Mouse (Mus musculus) urinary bladder, adult 2 months (tissue): Measurements from ENCODE around the gene Irf2. TPM values are rescaled to one million over a fixed set of nuclear protein-coding genes. Genes with fewer than 3 reads are reported as not detected.

Experiments
- DNase-seq: peaks from one replicate; pipeline ENCODE4 v3.0.0; 2022; ENCODE audit warnings: low spot score
- polyA plus RNA-seq: library from polyadenylated mRNA; depleted of rRNA; stranded (reverse); fragments of >200 nt; gene quantifications from 2 replicates; pipeline ENCODE4 v1.2.3, GENCODE M21; 2012

Gene Irf2
- polyA plus RNA-seq, 1 experiment, result 15.0 TPM

GRCm38 (mm10) chr8:46842676-46843181, 103.2 kb downstream of the Irf2 start:
- no peak for DNase-seq

- no peak for DNase-seq
Observed at GRCm38 (mm10) chr8:46843855-46844254, 104.3 kb downstream of the Irf2 start.

DNA sequence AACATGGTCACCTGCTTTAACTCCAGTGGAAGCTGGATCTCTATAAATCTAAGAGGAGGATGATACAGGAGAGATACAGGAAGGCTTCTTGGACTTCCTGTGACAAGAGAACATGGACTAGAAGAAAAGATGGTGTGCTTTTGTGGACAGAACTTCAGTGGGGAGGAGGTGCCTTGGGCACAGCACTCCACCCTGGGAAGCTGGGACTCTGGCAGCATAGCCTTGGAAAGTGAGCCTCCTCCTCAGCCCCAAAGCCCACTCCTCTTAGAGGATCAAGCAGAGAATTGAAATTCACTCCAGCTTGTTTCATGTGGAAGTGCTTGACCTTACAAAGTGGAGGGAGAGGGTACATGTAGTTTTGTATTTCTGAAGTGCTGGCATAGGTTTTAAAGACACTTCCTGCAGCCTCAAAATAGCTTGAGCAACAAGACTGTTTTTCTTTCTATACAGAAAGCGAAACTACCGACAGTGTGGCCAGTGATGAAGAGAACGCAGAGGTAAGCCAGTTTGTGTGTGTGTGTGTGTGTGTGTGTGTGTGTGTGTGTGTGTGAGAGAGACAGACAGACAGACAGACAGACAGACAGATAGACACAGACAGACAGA, 104.9 kb downstream of the Irf2 start:
- DNase-seq, result no peak

DNA sequence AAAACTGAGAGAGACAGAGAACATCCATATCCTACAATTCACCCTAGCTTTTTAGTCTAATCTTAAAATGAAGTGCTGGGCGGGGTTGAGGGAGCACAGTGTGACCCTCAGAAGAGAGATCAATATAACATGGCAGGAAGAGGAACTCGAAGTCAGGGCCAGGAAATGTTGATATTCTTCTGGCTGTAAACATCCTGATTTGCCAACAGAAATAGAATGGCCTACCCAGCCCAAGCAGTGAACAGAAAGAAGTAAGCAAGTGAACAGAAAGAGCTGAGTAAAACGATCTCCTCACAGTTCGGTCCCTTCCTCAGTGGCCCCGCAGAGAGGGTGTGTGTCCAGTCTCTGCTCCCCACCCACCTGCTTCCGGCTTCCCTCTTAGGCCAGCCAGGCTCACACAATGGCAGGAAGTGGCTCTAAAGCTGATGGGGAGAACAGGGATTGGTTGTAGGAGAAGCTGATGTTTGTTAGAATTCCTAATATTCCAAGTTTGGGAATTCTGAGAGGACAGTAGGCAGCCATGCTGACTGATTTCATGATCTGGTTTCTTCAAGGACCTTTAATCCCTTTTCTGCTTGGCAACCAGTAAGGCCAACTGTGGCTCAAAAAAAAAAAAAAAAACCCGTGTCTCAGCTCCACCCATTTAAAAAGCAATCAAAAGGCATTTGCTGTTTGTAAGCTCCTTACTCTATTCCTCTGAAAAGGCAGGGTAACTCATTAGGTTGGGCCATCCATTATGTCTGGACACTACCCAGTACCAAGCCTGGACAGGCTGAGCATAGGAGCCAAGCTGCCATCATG, 105.6 kb downstream of the Irf2 start:
- no peak for DNase-seq

DNA sequence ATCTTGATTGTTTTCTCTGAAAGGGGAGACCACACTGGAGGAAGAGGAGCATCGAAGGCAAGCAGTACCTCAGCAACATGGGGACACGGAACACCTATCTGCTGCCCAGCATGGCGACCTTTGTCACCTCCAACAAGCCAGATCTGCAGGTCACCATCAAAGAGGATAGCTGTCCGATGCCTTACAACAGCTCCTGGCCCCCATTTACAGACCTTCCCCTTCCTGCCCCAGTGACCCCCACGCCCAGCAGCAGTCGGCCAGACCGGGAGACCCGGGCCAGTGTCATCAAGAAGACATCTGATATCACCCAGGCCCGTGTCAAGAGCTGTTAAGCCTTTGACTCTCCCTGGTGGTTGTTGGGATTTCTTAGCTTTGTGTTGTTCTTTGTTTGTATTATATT, 106.4 kb downstream of the Irf2 start:
- DNase-seq, result no peak

DNA sequence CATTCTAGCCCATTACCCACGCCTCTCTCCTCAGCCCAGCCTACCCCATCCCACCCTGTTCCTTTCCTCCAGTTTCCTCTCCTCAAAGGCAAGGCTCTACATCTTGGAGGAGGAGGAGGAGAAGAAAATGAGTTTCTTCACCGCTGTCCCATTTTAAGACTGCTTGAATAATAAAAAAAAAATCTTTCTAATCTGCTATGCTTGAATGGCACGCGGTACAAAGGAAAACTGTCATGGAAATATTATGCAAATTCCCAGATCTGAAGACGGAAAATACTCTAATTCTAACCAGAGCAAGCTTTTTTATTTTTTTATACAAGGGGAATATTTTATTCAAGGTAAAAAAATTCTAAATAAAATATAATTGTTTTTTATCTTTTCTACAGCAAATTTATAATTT, 107.4 kb downstream of the Irf2 start:
- no peak for DNase-seq

DNA sequence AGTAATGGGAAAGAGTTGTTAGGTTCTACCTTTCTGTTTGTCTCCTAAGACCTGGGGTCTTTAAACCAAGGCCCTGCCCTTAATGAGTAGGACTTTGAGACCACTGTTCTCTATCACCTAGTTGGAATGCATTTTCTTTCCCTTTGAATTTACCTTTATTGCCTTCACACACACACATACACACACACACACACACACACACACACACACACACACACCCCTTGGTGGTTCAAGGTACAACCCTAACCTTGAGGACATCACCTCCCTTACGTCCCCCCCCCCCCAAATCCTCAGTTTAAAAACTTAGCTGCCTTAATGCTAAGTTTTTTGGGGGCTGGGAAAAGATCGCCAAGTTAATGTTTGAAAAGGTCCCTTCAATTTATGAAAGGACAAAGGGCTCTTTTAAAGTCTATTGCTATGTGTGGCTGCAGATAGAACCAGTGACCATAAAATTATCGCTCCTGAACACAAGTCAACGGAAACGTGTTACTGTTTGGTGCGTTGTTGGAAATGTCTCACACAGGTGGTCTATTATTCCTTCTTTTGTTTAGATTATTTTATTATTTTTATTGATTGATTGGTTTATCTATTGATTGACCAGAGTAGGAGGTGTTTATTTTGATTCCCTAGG, 108.6 kb downstream of the Irf2 start:
- no peak for DNase-seq

GRCm38 (mm10) chr8:46848931-46849330, 109.4 kb downstream of the Irf2 start:
- no peak for DNase-seq

- DNase-seq, result no peak
Observed at GRCm38 (mm10) chr8:46849458-46849857, 109.9 kb downstream of the Irf2 start.

GRCm38 (mm10) chr8:46850258-46850897, 110.8 kb downstream of the Irf2 start:
- DNase-seq, result no peak

- no peak for DNase-seq
Observed at GRCm38 (mm10) chr8:46851560-46851959, 112.0 kb downstream of the Irf2 start.

DNA sequence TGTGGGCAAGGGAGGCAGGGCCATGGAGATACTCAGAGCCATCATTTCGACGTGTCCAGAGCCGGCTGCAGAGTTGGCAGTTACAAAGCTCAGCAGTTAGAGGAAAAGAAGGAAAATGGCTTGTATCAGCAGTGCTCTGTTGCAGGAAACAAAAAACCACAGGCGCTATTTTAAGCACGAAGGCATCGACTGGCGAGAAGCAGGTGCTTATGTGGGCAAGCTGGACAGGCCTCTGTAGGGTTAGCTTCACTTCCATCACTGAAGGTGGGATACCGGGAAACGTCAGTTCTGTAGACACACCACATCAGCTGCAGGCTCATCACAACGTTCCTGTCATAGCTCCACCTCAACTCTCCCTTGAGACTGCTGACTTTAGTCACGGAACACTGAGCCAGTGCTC, 112.8 kb downstream of the Irf2 start:
- DNase-seq, result no peak

- DNase-seq, result no peak
Observed at GRCm38 (mm10) chr8:46859164-46859846, 119.8 kb downstream of the Irf2 start.

DNA sequence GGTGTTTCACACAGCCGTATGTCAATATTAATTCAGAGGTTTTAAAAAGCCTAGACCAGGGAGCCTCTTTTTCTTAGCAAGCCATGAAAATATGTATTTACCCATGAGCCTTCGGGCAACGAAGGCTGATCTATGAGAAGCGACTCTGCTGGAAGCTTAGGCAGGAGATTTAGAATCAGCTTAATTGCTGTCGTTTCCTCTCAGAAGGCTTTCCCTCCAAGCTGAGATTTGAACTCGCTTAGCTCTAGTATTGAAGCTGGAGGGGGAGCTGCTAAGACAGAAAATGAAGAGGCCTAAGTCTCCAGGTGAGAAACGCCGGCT, 120.3 kb downstream of the Irf2 start:
- DNase-seq, result no peak

GRCm38 (mm10) chr8:46862508-46862907, 123.0 kb downstream of the Irf2 start:
- no peak for DNase-seq

DNA sequence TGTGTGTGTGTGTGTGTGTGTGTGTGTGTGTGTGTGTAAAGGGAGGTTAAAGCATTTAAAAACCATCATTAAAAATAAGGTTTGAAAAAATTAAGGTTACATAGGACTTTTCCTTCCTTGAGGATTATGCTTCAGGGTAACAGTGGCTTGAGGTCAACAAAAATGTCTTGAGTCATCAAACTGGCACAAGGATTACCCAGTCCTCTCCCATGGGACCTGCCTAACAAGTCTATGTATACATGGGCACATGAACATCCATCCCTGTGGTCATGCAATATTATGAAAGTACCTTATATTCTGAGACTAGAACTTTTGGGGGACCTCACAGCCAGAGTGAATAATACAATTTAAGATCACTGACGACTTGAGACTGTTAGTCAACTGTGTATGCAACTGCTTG, 125.9 kb downstream of the Irf2 start:
- no peak for DNase-seq

- no peak for DNase-seq
Observed at GRCm38 (mm10) chr8:46867440-46867839, 127.9 kb downstream of the Irf2 start.

DNA sequence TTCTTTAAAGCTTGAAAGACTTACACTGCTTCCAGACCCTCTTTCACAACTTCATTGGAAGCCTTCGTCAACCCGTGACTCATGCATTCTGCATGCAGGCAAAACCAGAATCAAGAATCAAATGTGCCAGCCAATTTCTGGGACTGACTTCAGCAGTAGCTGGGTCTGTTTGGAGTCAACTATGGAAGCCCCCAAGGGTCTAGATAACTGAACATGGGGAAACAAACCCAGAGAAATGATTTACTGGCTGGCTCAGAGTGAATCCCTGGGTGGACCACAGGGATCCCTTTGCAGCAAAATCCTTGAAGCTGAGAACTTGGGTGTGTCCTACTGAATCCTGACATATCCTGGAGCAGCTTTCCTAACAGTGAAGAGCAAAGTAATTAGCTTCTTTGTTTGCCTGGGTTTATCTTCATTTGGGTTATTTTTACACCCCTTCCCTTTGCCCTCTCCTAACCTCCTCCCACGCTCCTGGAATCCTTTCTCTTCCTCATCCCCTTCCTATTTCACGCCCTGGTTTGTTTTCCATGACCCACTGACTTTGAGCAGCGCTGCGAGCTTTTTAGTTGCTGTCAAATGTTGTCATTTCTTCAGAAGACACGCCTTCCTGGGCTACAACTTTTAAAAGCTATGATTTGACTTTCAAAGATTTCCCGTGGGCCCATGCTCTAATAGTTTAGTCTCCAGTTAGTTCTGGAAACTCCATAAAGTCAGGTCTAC, 129.0 kb downstream of the Irf2 start:
- no peak for DNase-seq

DNA sequence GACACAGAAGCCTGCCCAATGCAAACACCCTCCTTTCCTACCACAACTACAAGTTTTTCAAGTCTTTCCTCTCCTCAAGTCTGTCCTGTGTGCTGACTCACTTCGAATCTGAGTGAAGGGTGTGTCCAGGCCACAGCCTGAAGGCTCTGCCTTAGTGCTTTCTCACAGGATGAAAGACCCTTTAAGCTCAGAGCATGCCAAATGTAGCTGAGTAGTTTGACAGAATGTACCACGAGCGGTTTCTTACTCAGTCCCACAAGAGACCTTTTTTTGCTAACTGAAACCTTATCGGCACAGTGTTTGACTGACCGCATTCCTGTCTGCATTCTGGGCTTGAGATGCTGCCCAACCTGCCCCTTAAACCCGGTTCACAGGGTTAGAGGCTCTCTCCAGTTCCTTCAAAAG, 130.0 kb downstream of the Irf2 start:
- no peak for DNase-seq

- DNase-seq, result no peak
Observed at GRCm38 (mm10) chr8:46871086-46871485, 131.6 kb downstream of the Irf2 start.

- DNase-seq, result no peak
Observed at GRCm38 (mm10) chr8:46875615-46876293, 136.2 kb downstream of the Irf2 start.
